Mouse (Mus musculus) bone marrow macrophage, adult 2 months (primary cell): ENCODE data around the gene Gm47995. TPM values are rescaled to one million over a fixed set of nuclear protein-coding genes. Genes with fewer than 3 reads are reported as not detected.
"Not testable (repeated sequence)": the region's sequence is repeated elsewhere in the genome, so short reads cannot be mapped to it uniquely, and the experiment has no call there.

Experiments used
- H3K27ac ChIP-seq: 2 replicates; pipeline ENCODE4 v1.5.1; 2012; ENCODE audit warnings: low read depth, low read length; ENCODE audit not compliant: insufficient read depth
- H3K4me1 ChIP-seq: 2 replicates; pipeline ENCODE4 v1.6.1; 2012; ENCODE audit warnings: low read length; ENCODE audit not compliant: control insufficient read depth, insufficient read depth
- H3K4me3 ChIP-seq: 2 replicates; pipeline ENCODE4 v1.5.1; 2012; ENCODE audit warnings: mild to moderate bottlenecking, low read length, moderate library complexity; ENCODE audit not compliant: insufficient read depth
- CTCF ChIP-seq: IDR thresholded peaks from 2 replicates; pipeline ENCODE4 v1.5.1; 2012; ENCODE audit warnings: low read depth, mild to moderate bottlenecking, low read length, moderate library complexity
- POLR2A ChIP-seq: IDR thresholded peaks from 2 replicates; pipeline ENCODE4 v1.6.1; 2012; ENCODE audit warnings: mild to moderate bottlenecking, low read depth, low read length, borderline replicate concordance
- polyA plus RNA-seq: library from polyadenylated mRNA; stranded (reverse); fragments of >200 nt; gene quantifications from 2 replicates; pipeline ENCODE4 v1.2.4, GENCODE M21; 2012; ENCODE audit not compliant: missing spikeins, insufficient read depth, insufficient read length

The Gm47995 gene
- not detected in 2 replicates for polyA plus RNA-seq

DNA sequence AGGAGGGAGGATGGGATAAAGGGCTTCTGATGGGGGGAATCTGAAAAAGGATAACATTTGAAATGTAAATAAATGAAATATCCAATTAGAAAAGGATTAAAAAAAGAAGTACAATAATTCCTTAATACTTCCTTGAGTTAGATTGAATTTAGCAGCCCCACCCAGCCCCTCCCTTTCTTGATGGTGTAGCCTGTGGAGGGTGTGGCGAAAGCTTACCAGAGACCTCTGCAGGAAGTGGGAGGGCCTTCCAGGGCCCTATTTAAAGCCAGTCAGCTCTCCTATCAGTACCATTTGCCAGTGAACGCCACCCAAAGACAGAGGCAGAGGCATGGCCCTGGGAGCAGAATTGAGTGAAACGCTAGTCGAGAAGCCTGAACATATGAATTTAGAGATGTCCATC lies at the start of gene Gm47995:
Gm47995 (plus strand) TSS at position 329 of the 400 bp plus-strand sequence.
- not testable (repeated sequence) for H3K27ac ChIP-seq, H3K4me3 ChIP-seq, H3K4me1 ChIP-seq

DNA sequence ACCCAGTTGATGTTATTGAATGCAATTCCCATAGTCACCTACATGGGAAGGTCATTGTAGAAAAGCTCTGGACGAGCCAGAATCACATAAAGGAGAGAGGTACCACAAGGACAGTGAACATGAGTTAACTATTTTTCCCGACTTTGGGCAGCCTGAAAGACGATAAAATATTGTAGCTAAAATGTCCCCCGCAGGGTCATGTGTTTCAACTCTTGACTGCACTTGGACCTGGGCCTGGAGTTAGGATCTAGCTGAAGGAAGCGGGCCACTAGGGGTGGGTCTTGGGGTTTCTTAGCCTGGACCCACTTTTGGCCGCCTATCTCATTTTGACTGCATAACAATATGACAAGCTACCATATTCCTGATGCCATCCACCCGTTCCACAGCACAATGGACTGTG lies 48.0 kb upstream of the Gm47995 start:
- Histone ChIP-seq H3K27ac (no peak overlapping the region), H3K4me1 (no peaks in the 10 kb centered on the region), H3K4me3 (no peak overlapping the region)
- TF ChIP-seq CTCF (no peak), POLR2A (no peak)

DNA sequence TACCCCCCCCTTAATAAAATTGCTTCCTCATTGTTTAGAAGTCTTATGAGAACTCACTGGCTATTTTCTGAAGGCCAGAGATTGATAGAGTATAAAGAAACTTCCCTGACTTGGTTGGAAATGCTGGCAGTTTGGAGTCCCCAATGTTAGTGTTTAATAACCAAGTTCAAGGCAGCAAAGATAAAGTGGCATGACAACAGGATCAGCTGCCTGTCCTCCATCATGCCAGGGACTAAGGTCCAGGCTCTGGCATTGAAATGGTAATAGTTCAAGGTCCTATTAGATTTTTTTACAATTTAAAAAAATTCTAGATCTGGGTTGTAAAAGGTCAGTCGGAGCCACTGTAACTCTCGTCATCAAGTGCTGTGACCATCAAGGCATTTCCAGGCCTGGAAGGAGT lies 47.2 kb upstream of the Gm47995 start:
- Histone ChIP-seq H3K4me1 (no peaks in the 10 kb centered on the region), H3K27ac (no peak overlapping the region), H3K4me3 (no peak overlapping the region)
- no peak for TF ChIP-seq CTCF
- no peak for TF ChIP-seq POLR2A

DNA sequence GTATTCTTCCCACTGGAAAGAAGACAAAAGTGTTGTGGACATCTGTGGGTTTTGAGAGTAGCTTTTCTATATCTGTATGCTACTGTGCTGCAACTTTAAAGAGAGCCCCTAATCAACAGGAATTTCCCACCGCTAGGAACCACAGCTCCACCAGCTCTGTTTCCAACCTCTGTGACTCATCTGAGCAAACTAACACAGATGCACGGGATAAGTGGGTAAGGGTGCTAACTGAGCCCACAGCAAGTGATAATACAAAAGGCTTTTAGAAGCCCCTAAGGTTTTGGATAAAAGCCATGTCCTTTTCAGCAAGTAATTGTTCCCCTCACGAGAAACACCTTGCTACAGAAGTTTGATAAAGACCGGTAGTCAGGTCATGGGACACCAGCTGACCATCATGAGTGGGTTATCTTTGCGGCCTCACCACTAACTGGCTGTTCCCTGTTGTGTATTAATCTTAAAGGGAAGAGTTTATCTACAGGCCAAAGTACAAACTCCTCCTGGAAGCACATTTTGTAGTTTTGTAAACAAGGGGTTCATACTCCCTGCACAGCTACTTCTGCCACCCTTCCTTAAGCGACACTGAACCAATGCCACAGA lies 45.1 kb upstream of the Gm47995 start:
- no peaks in the 10 kb centered on the region for H3K4me1 ChIP-seq
- H3K4me3 ChIP-seq: no peak overlapping the region
- no peak overlapping the region for H3K27ac ChIP-seq
- no peak for TF ChIP-seq CTCF
- TF ChIP-seq POLR2A: no peak

DNA sequence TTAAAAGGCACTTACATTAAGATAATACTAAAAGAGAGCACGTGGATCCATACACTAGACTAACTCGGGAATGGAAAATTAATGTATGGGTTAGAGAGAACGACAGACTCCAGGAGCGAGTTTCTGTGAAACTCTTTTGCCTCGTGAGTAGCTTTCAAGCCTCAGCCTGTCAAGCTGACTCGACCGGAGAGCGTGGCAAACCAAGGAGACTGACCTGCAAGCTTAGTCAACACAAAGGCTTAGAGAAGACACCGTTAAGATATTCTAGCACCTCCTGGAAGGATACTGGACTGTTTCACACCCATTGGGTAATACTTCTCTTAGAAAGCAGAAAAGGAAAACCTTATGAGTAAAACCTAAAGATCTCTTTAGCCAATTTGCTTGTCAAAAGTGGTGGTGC lies 44.1 kb upstream of the Gm47995 start:
- not testable (repeated sequence) for H3K4me1 ChIP-seq, H3K27ac ChIP-seq, H3K4me3 ChIP-seq

DNA sequence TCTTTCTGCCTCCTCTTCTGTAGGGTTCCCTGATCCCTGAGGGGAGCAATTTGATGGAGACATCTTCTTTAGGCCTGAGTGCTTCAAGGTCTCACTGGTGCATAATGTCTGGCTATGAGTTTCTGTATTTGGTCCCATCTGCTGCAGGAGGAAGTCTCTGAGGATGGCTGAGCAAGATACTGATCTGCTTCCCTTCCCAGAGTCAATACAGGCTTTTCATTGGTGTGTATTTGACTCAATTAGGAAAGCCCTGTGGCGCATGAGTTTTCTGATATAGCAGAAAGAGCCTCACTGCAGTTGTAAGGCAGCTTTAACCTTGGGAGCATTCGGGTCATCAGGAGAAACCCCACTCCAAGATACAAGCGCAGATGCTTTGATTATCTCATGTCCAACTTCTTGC lies 42.1 kb upstream of the Gm47995 start:
- Histone ChIP-seq H3K4me3 (no peak overlapping the region), H3K4me1 (no peaks in the 10 kb centered on the region), H3K27ac (no peak overlapping the region)
- TF ChIP-seq POLR2A: no peak
- TF ChIP-seq CTCF: no peak

DNA sequence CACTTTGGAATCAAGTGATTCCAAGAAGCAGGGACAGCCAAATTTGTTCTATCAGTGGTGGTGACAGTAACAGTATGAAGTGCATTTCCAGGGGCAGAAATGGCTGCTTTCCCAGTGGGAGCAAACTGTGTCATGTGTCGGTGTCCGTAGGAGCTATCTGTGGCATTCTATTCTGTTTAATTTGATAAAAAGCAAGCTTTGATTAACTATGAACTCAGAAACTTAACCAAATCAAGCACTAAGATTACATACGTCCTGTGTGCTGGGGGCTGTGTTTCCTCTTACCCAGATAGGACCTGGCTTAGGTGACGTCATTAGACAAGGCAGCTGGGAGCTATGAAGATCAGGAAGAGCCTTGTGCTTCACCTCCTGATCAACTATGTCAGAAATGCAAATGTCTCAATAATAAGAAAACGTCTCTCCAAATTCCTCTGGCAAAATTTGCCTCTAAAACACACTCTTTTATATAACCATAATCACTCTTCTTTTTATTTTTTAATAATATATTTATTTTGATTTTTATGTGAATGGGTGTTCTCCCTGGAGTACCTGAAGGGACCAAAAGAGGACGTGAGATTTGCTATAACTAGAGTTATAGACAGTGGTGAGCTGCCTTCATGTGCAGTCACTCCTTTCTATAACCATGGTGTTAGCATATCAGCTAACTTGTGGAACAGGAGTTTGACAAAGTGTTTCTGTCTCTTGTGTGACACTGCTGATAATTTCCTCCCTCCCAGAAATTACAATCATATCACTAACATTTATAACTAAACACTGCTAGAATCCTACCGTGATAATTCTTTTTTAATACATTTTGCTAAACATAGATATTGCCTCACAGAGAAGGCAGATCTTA lies 41.2 kb upstream of the Gm47995 start:
- TF ChIP-seq POLR2A: no peak
- no peak for TF ChIP-seq CTCF
- no peak overlapping the region for H3K27ac ChIP-seq
- H3K4me1 ChIP-seq: no peaks in the 10 kb centered on the region
- H3K4me3 ChIP-seq: no peak overlapping the region

DNA sequence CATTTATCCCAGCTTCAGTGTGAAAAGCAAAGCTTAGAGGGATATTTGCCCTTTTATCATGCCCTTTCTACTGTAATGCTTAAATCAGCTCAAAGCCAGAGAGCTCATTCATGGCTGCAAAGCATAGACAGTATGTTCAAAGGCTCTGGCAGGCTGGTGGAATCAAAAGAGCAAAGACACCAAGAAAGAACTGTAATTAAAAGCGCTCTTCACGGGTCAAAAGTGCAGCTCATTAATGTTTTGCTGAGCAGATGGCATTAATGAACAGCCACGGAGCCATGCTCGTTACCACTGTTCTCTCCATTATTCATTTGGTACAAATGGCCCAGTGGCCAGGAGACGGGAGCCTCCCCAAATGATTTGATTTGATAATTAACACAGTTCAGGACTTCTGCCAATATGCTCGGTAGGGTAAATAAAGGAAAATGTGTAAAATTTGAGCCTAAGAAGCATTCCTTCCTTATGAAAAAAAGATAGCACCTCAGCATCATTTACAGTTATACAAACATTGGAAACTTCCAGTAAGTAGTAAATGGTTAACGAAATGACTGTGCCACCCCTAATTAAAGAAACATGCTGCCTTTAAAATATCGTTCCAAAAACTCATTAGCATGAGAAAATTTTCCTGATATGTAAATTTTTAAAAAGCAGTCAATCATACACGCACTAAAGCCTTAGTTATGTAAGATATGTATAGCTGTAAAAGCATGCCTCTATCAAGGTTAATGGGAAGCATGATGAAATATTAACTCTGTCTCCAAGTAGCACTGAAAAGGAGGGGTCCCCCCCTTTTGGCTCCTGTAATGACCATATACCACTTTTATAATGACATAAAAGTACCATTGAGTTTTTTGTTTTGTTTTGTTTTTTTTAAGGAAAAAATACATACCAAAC lies 40.0 kb upstream of the Gm47995 start:
- no peak overlapping the region for H3K4me3 ChIP-seq
- H3K4me1 ChIP-seq: no peaks in the 10 kb centered on the region
- TF ChIP-seq CTCF: no peak
- TF ChIP-seq POLR2A: no peak
- no peak overlapping the region for H3K27ac ChIP-seq

DNA sequence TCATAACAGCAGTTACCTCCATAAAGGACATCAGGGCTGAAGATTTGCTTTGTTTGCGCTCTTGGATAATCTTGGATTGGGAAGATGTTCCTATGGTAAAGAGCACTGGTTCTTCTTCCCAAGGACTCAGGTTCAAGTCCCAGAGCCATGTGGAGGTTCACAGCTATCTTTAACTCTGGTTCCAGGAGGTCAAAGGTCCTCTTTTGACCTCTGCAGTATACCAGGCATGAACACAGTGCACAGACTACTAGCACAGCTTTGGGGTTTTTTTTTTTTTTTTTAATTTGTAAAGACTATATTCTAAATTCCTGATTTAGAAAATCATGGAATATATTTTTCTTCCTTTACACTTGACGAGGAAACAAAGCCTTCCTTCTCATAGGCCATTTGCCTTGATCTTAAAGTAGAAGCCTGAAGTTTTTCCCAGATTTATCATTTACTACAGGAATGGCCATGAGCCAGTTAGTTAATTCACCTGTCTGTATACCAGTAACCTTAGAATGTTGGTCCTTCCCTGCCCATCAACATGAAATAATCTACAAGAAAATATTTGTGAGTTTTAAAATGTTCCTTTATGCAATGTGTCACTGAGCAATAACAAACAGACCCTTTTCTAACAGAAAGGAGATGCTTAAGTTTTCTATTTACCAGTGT lies 39.3 kb upstream of the Gm47995 start:
- TF ChIP-seq CTCF (no peak), POLR2A (no peak)
- Histone ChIP-seq H3K27ac (no peak overlapping the region), H3K4me3 (no peak overlapping the region), H3K4me1 (no peaks in the 10 kb centered on the region)
